Mouse (Mus musculus): Measurements from ENCODE around the gene Bcl11a.
A peak's percentile ranks its signal among the peaks of the same experiment; 100 is the strongest.

Gene Bcl11a

GRCm38 (mm10) chr11:24133928-24134327 lies 56.1 kb downstream of the Bcl11a start:
- DNase-seq = no peak

- no peak for DNase-seq
Measured at GRCm38 (mm10) chr11:24135244-24135643, 57.4 kb downstream of the Bcl11a start.

- no peak for DNase-seq
Measured at GRCm38 (mm10) chr11:24136084-24136785, 58.4 kb downstream of the Bcl11a start.

- no peak for DNase-seq
Measured at GRCm38 (mm10) chr11:24137891-24138290, 60.0 kb downstream of the Bcl11a start.

GRCm38 (mm10) chr11:24138600-24139375 lies 60.9 kb downstream of the Bcl11a start:
- no peak for DNase-seq

- no peak for DNase-seq
Measured at GRCm38 (mm10) chr11:24139432-24139831, 61.6 kb downstream of the Bcl11a start.

GRCm38 (mm10) chr11:24139952-24140351 lies 62.1 kb downstream of the Bcl11a start:
- no peak for DNase-seq

- DNase-seq = no peak
Measured at GRCm38 (mm10) chr11:24140948-24141347, 63.1 kb downstream of the Bcl11a start.

GRCm38 (mm10) chr11:24141479-24142251 lies 63.8 kb downstream of the Bcl11a start:
- DNase-seq = peak; percentile 52

- DNase-seq = no peak
Measured at GRCm38 (mm10) chr11:24142316-24142715, 64.5 kb downstream of the Bcl11a start.

- no peak for DNase-seq
Measured at GRCm38 (mm10) chr11:24144159-24144946, 66.5 kb downstream of the Bcl11a start.

GRCm38 (mm10) chr11:24146034-24146433 lies 68.2 kb downstream of the Bcl11a start:
- no peak for DNase-seq

GRCm38 (mm10) chr11:24146437-24146836 lies 68.6 kb downstream of the Bcl11a start:
- DNase-seq = no peak

GRCm38 (mm10) chr11:24147698-24148097 lies 69.8 kb downstream of the Bcl11a start:
- no peak for DNase-seq

- no peak for DNase-seq
Measured at GRCm38 (mm10) chr11:24148545-24148944, 70.7 kb downstream of the Bcl11a start.

GRCm38 (mm10) chr11:24149462-24150220 lies 71.8 kb downstream of the Bcl11a start:
- DNase-seq = no peak

- DNase-seq = no peak
Measured at GRCm38 (mm10) chr11:24152076-24152784, 74.4 kb downstream of the Bcl11a start.

- peak; percentile 65 for DNase-seq
Measured at GRCm38 (mm10) chr11:24153049-24153448, 75.2 kb downstream of the Bcl11a start.

- DNase-seq = no peak
Measured at GRCm38 (mm10) chr11:24158026-24158425, 80.2 kb downstream of the Bcl11a start.

- no peak for DNase-seq
Measured at GRCm38 (mm10) chr11:24159656-24160055, 81.8 kb downstream of the Bcl11a start.

GRCm38 (mm10) chr11:24161458-24161857 lies 83.6 kb downstream of the Bcl11a start:
- DNase-seq = no peak

Data from embryo, embryonic 11 days (tissue).